Comparison of ENCODE assay signal across 30 mouse cellular contexts in the genomic region with DNA sequence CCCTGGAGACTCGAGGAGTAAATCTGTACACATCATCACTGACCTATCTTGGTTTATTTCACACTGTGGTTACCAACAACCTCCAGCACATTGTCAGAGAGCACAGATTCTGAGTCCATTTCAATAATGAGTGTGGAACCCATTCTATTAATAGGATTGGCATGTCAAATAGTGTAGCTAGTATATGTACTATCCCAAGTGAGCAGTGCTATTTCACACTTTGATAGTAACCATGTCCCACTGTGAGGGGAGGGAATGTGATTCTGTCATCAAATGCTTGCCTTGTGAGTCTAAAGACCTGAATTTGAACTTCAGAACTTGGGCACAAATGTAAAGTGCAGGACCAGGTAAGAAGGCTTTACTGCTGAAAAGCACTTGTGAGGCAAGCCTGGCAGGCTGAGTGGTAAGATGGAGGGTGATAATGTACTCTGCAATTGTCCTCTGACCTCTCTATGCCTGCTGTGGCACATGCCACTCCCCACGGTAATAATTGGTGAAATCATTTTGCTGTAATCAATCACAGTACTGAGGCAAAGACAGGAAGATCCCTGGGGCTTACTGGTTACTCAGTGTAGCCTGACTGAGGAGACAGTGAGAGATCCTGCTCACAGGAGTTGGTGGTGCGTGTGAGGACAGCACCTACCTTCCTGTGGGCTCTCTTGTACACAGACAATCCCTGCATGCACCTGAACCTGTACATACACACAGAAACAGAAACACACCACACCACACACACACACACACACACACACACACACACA. TPM values are rescaled to one million over a fixed set of nuclear protein-coding genes. Genes with fewer than 3 reads are reported as not detected.
"Had no signal": no experiment of that assay in that cellular context is flagged by ENCODE, and none has a peak within 500 bp of the region (broad histone marks: within the 10 kb centered on the region; RNA-seq: fewer than 3 reads in every experiment).

No protein-coding gene starts in this region.

RNA-seq across cellular contexts. Expression of a gene that starts 8.6 kb away (rescaled TPM):
- total RNA-seq: gastrocnemius, adult 2 months; gastrocnemius, postnatal 10 days; gastrocnemius, postnatal 25 days; gastrocnemius, postnatal 4 days; heart, adult 2 months; heart, postnatal 10 days; heart, postnatal 25 days; heart, postnatal 4 days; layer of hippocampus, adult 2 months; layer of hippocampus, postnatal 10 days; layer of hippocampus, postnatal 25 days; left cerebral cortex, adult 2 months; left cerebral cortex, postnatal 14 days; left cerebral cortex, postnatal 36 days; liver, adult 2 months had no signal
- polyA plus RNA-seq: forebrain, embryonic 16.5 days; heart, adult 2 months; heart, embryonic 13.5 days; hindbrain, embryonic 10.5 days; hindbrain, embryonic 13.5 days; hindbrain, embryonic 15.5 days; inflammation-experienced regulatory T-cells, adult 6 months; intestine, embryonic 15.5 days; intestine, postnatal 0 days; kidney, embryonic 14.5 days; kidney, embryonic 16.5 days; limb, embryonic 10.5 days; limb, embryonic 12.5 days; liver, adult 2 months; liver, embryonic 12.5 days had no signal

RNA-seq across cellular contexts. Expression of a gene that starts 13.3 kb away (rescaled TPM):
- total RNA-seq: gastrocnemius, adult 2 months; gastrocnemius, postnatal 10 days; gastrocnemius, postnatal 25 days; gastrocnemius, postnatal 4 days; heart, adult 2 months; heart, postnatal 10 days; heart, postnatal 25 days; heart, postnatal 4 days; layer of hippocampus, adult 2 months; layer of hippocampus, postnatal 10 days; layer of hippocampus, postnatal 25 days; left cerebral cortex, adult 2 months; left cerebral cortex, postnatal 14 days; liver, adult 2 months had no signal
- polyA plus RNA-seq: forebrain, embryonic 16.5 days; heart, adult 2 months; heart, embryonic 11.5 days; heart, embryonic 13.5 days; hindbrain, embryonic 10.5 days; hindbrain, embryonic 13.5 days; hindbrain, embryonic 15.5 days; inflammation-experienced regulatory T-cells, adult 6 months; intestine, embryonic 15.5 days; intestine, postnatal 0 days; kidney, embryonic 14.5 days; kidney, embryonic 16.5 days; limb, embryonic 10.5 days; limb, embryonic 12.5 days; limb, embryonic 15.5 days; liver, adult 2 months; liver, embryonic 12.5 days had no signal
